Mouse (Mus musculus) cerebellum, adult 2 months (tissue): ENCODE data around the gene Tspan12. TPM values are rescaled to one million over a fixed set of nuclear protein-coding genes. Genes with fewer than 3 reads are reported as not detected.

ENCODE experiments used
- DNase-seq, 2 experiments: peaks; one replicate each; pipeline ENCODE4 v3.0.0; 2021
- H3K27ac ChIP-seq: fragments of 200-500 bp; 2 replicates; pipeline ENCODE4 v1.5.1; 2012; ENCODE audit warnings: low read length, control low read depth, inconsistent platforms; ENCODE audit not compliant: insufficient read depth
- H3K27me3 ChIP-seq: fragments of 200-500 bp; 2 replicates; pipeline ENCODE4 v1.6.1; 2012; ENCODE audit warnings: inconsistent platforms, mild to moderate bottlenecking, low read length, moderate library complexity; ENCODE audit not compliant: control insufficient read depth, insufficient read depth
- H3K4me1 ChIP-seq: fragments of 200-500 bp; 2 replicates; pipeline ENCODE4 v1.6.1; 2011; ENCODE audit warnings: low read length; ENCODE audit not compliant: control insufficient read depth, insufficient read depth
- H3K4me3 ChIP-seq: fragments of 200-500 bp; replicated peaks from 2 replicates; pipeline ENCODE3; 2011; ENCODE audit warnings: mild to moderate bottlenecking, low read depth, low read length, control low read depth; ENCODE audit not compliant: insufficient read depth
- CTCF ChIP-seq: fragments of 200-500 bp; IDR thresholded peaks from 2 replicates; pipeline ENCODE4 v1.5.1; 2011; ENCODE audit warnings: low read depth, mild to moderate bottlenecking, control low read depth, low read length, moderate library complexity, borderline replicate concordance; ENCODE audit not compliant: insufficient read depth
- POLR2A ChIP-seq: fragments of 200-500 bp; IDR thresholded peaks from 2 replicates; pipeline ENCODE4 v1.6.1; 2011; ENCODE audit warnings: low read length, control low read depth, borderline replicate concordance; ENCODE audit not compliant: insufficient read depth
- WGBS: fragments of 180-500 bp; shearing (Covaris S2); methylation state at CpG from one replicate; pipeline ENCODE4 v1.1.7; 2018; 5-methylcytosine and 5-hydroxymethylcytosine counted together
- polyA plus RNA-seq: library from polyadenylated mRNA; depleted of rRNA; stranded (reverse); fragments of >200 nt; gene quantifications from 2 replicates; pipeline ENCODE4 v1.2.3, GENCODE M21; 2012

The Tspan12 gene
- polyA plus RNA-seq, 1 experiment = 17.8 TPM

- no peak overlapping the region for H3K4me3 ChIP-seq
- DNase-seq = peak; percentile 10 to 18
- H3K27me3 ChIP-seq = no peaks in the 10 kb centered on the region
- 20% methylated on average over 8 of the region's 8 CpGs for WGBS
- no peaks in the 10 kb centered on the region for H3K4me1 ChIP-seq
- no peak for TF ChIP-seq POLR2A
- TF ChIP-seq CTCF = no peak
- no peak overlapping the region for H3K27ac ChIP-seq
These were observed 29.0 kb downstream of the Tspan12 start for GRCm38 (mm10) chr6:21823281-21823680.

GRCm38 (mm10) chr6:21822721-21823134, 29.6 kb downstream of the Tspan12 start:
- Histone ChIP-seq H3K27ac (no peak overlapping the region), H3K4me3 (no peak overlapping the region), H3K4me1 (no peaks in the 10 kb centered on the region), H3K27me3 (no peaks in the 10 kb centered on the region)
- 85% methylated on average over 7 of the region's 7 CpGs for WGBS
- no peak for DNase-seq
- TF ChIP-seq POLR2A = no peak
- no peak for TF ChIP-seq CTCF

DNA sequence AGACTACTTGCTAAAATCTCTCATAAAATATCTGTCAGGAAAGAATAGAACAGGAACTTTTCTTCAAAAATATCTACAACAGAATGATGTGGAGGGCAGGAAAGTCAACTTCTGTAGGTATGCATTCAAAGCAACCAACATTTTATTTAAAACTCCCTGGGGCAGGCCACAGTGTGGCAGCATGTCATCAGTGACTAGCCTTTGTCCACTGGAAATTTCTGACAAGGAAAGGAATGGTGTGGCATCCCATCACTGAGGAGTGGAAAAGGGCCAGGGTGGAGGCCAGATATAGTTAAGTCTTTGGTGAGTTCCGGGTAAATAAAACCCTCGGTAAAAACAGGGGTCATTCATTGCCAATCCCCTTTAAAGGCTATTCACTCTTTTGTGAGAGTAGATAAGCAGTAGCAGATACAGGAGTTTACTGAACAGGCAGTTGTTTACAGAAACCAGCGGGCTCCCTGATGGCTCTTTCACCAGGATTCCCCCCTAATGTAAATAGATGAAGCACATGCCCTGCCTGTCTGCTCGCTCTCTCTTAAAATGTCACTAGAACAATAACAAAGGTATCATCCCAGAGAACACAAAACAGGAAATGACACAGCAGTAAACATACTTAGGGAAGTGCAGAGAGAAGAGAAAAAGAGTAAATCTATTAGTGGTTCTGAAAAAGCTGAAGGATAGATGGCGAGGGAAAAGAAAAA, 34.1 kb downstream of the Tspan12 start:
- DNase-seq = no peak
- WGBS = 57% methylated on average over 5 of the region's 5 CpGs
- no peaks in the 10 kb centered on the region for H3K4me1 ChIP-seq
- no peak overlapping the region for H3K4me3 ChIP-seq
- H3K27me3 ChIP-seq = no peaks in the 10 kb centered on the region
- no peak for TF ChIP-seq POLR2A
- TF ChIP-seq CTCF = no peak
- no peak overlapping the region for H3K27ac ChIP-seq

DNA sequence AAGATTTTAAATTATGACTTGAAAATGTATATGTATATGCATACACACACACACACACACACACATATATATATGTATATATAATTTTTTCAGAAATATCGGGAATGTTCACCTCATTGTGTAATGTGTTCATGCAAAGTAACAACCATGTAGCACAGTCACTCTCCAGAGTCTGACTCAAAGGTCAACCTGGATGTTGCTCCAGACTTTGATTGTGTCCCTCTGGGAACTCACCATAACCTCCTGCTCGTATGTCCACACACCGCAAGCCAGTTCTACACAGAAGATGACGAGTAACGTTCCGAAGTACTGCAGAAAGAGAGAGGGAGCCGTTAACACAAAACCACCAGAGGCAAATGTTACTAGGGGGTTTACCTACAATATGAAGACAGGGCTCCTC, 46.3 kb downstream of the Tspan12 start:
- Histone ChIP-seq H3K27me3 (no peaks in the 10 kb centered on the region), H3K27ac (no peak overlapping the region), H3K4me3 (no peak overlapping the region), H3K4me1 (no peaks in the 10 kb centered on the region)
- TF ChIP-seq POLR2A = no peak
- no peak for TF ChIP-seq CTCF
- WGBS = 93% methylated on average over 7 of the region's 7 CpGs
- no peak for DNase-seq

DNA sequence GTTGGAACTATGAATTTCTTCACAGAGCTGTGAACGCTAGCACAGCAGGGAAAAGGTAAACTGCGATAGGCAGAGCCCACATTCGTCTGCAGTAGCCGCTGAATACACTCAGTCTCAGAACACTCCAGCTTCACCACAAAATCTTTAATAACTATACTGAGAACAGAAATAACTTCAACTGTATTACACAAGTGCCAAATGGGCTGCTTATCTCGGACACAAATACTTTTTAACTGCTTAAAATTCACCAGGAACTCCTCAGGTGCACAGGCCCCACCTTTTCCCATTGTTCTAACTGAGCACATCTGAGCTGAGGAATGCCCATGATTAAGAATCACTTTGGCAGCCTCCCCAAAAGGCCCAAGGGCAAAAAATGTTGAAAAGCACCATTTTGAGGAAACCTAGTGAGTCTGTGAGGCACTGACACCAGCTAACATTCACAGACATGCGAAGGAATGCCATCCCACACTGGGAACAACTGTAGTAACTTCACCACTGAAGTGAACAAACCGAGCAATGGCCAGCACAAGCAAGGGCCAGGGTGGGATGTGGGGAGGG, 47.2 kb downstream of the Tspan12 start:
- DNase-seq = no peak
- Histone ChIP-seq H3K27ac (no peak overlapping the region), H3K27me3 (no peaks in the 10 kb centered on the region), H3K4me1 (no peaks in the 10 kb centered on the region), H3K4me3 (no peak overlapping the region)
- 79% methylated on average over 7 of the region's 7 CpGs for WGBS
- TF ChIP-seq POLR2A (no peak), CTCF (no peak)

- Histone ChIP-seq H3K4me3 (no peak overlapping the region), H3K4me1 (no peaks in the 10 kb centered on the region), H3K27me3 (no peaks in the 10 kb centered on the region), H3K27ac (no peak overlapping the region)
- TF ChIP-seq CTCF (no peak), POLR2A (no peak)
- peak in 1 of 2 experiments; percentile 8 for DNase-seq
- WGBS = 57% methylated on average over 10 of the region's 10 CpGs
These were observed 48.6 kb downstream of the Tspan12 start for GRCm38 (mm10) chr6:21803483-21804340.

GRCm38 (mm10) chr6:21798581-21798980, 53.7 kb downstream of the Tspan12 start:
- no peak overlapping the region for H3K27ac ChIP-seq
- no peak for DNase-seq
- 80% methylated on average over 9 of the region's 9 CpGs for WGBS
- no peaks in the 10 kb centered on the region for H3K4me1 ChIP-seq
- TF ChIP-seq CTCF (no peak), POLR2A (no peak)
- no peaks in the 10 kb centered on the region for H3K27me3 ChIP-seq
- H3K4me3 ChIP-seq = no peak overlapping the region
